Mouse (Mus musculus) myocyte (in vitro differentiated cells): ENCODE data around the gene Phox2a. TPM values are rescaled to one million over a fixed set of nuclear protein-coding genes. Genes with fewer than 3 reads are reported as not detected.

Experiments used
- H3K27me3 ChIP-seq: one replicate; pipeline ENCODE4 v1.6.1; 2011; ENCODE audit not compliant: control insufficient read depth, insufficient read depth, insufficient read length
- H3K36me3 ChIP-seq: one replicate; pipeline ENCODE4 v1.6.1; 2011; ENCODE audit not compliant: control insufficient read depth, insufficient read depth
- H3K4me2 ChIP-seq: one replicate; pipeline ENCODE4 v1.6.1; 2011; ENCODE audit warnings: low read depth, control low read depth
- H3K4me3 ChIP-seq: one replicate; pipeline ENCODE4 v1.5.1; 2011; ENCODE audit warnings: mild to moderate bottlenecking, control low read depth, moderate library complexity
- H3K79me2 ChIP-seq: one replicate; pipeline ENCODE4 v1.6.1; 2011; ENCODE audit not compliant: control insufficient read depth, insufficient read depth
- H3ac ChIP-seq: one replicate; pipeline ENCODE4 v1.6.1; 2011; ENCODE audit not compliant: control insufficient read depth, insufficient read length
- E2F4 ChIP-seq: IDR thresholded peaks from one replicate; pipeline ENCODE4 v1.6.1; 2011; ENCODE audit warnings: mild to moderate bottlenecking, control low read depth, moderate library complexity; ENCODE audit not compliant: insufficient read depth
- MAX ChIP-seq: IDR thresholded peaks from one replicate; pipeline ENCODE4 v1.6.1; 2011; ENCODE audit warnings: low read depth, mild to moderate bottlenecking, control low read depth
- MYOD1 ChIP-seq, 3 experiments: IDR thresholded peaks; one replicate each; pipeline ENCODE4 v1.6.1; 2011; ENCODE audit warnings: control low read depth in 2 of 3, low read depth in 2 of 3, mild to moderate bottlenecking in 2 of 3, moderate library complexity in 1 of 3; ENCODE audit not compliant: insufficient read length in 2 of 3, control insufficient read depth in 1 of 3
- MYOG ChIP-seq, 3 experiments: IDR thresholded peaks; one replicate each; pipeline ENCODE4 v1.6.1; 2011; ENCODE audit warnings: control low read depth in 2 of 3, low read depth in 2 of 3, mild to moderate bottlenecking in 2 of 3; ENCODE audit not compliant: insufficient read length in 2 of 3, control insufficient read depth in 1 of 3, insufficient read depth in 1 of 3
- POLR2A ChIP-seq: IDR thresholded peaks from one replicate; pipeline ENCODE4 v1.6.1; 2011; ENCODE audit warnings: low read depth, mild to moderate bottlenecking, control low read depth, moderate library complexity; ENCODE audit not compliant: insufficient read length
- POLR2AphosphoS2 ChIP-seq: IDR thresholded peaks from one replicate; pipeline ENCODE4 v1.6.1; 2011; ENCODE audit warnings: low read depth, control low read depth; ENCODE audit not compliant: insufficient read length
- REST ChIP-seq: IDR thresholded peaks from one replicate; pipeline ENCODE4 v1.6.1; 2011; ENCODE audit warnings: mild to moderate bottlenecking, control low read depth, moderate library complexity; ENCODE audit not compliant: insufficient read depth, insufficient read length
- SRF ChIP-seq: IDR thresholded peaks from one replicate; pipeline ENCODE4 v1.6.1; 2011; ENCODE audit warnings: low read depth; ENCODE audit not compliant: control insufficient read depth, insufficient read length
- TCF12 ChIP-seq: IDR thresholded peaks from one replicate; pipeline ENCODE4 v1.6.1; 2011; ENCODE audit warnings: mild to moderate bottlenecking, control low read depth; ENCODE audit not compliant: poor library complexity, insufficient read depth, severe bottlenecking
- TCF3 ChIP-seq: IDR thresholded peaks from one replicate; pipeline ENCODE4 v1.6.1; 2011; ENCODE audit warnings: low read depth, control low read depth; ENCODE audit not compliant: insufficient read length
- USF1 ChIP-seq: IDR thresholded peaks from one replicate; pipeline ENCODE4 v1.6.1; 2011; ENCODE audit warnings: low read depth, mild to moderate bottlenecking, control low read depth, moderate library complexity
- polyA plus RNA-seq: library from polyadenylated mRNA; unstranded; fragments of >200 nt; fragmentation: generic; extraction: Trizol; gene quantifications from one replicate; pipeline ENCODE4 v1.2.1, GENCODE M21; 2012; ENCODE audit warnings: missing spikeins

Phox2a gene
- 0.02 TPM for polyA plus RNA-seq

GRCm38 (mm10) chr7:101817861-101818401 lies at the start of gene Phox2a:
Phox2a (plus strand) TSS chr7:101818313.
- H3K4me3 ChIP-seq, result no peak within 1 kb of the TSS
- TF ChIP-seq USF1 (no peak), SRF (no peak)
- no peaks in the 10 kb centered on the region for H3K27me3 ChIP-seq

GRCm38 (mm10) chr7:101770051-101770450 lies 48.1 kb upstream of the Phox2a start:
- H3K79me2 ChIP-seq, result no peaks in the 10 kb centered on the region
- no peaks in the 10 kb centered on the region for H3K27me3 ChIP-seq
- no peak overlapping the region for H3ac ChIP-seq
- no peak for TF ChIP-seq POLR2A
- no peak for TF ChIP-seq USF1
- TF ChIP-seq MYOG (IDR thresholded peaks at IDR 0.05; ENCODE audit: control insufficient read depth in 1 of 3, insufficient read depth in 1 of 3, insufficient read length in 2 of 3, low read depth in 2 of 3), result no peak
- TF ChIP-seq TCF3, result no peak
- no peak for TF ChIP-seq E2F4
- TF ChIP-seq TCF12, result no peak
- TF ChIP-seq MAX, result no peak
- no peak overlapping the region for H3K4me3 ChIP-seq
- H3K36me3 ChIP-seq, result peaks cover 9% of the 10 kb centered on the region
- H3K4me2 ChIP-seq, result no peak overlapping the region

More at GRCm38 (mm10) chr7:101817861-101818401, at the start of gene Phox2a:
- H3K36me3 ChIP-seq, result no peaks in the 10 kb centered on the region
- H3K4me2 ChIP-seq, result no peak within 1 kb of the TSS
- no peak within 1 kb of the TSS for H3ac ChIP-seq
- no peaks in the 10 kb centered on the region for H3K79me2 ChIP-seq

DNA sequence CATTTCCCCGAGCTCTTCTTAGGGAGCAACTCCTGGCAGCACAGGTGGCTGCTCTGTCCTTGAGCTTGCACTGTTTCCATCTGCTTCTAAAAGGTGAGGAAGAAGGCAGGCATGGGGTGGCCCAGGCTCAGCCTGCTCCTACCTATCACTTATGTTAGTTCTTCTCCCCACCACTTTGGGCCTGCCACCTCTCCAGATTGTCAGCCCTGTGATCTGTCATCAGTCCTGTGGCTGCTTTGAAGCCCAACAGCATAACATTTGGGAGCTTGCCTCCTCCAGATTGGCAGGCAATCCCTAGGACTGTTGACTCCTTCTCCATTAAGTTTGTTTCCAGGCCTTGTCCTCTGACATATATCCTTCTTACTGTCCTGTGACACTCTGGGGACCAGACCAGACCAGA lies 46.5 kb upstream of the Phox2a start:
- TF ChIP-seq USF1 (no peak), MYOD1 (IDR thresholded peaks at IDR 0.05; ENCODE audit: control insufficient read depth in 1 of 3, insufficient read length in 2 of 3, low read depth in 2 of 3) (no peak), TCF12 (no peak)
- H3K79me2 ChIP-seq, result no peaks in the 10 kb centered on the region
- no peak overlapping the region for H3K4me2 ChIP-seq
- H3K27me3 ChIP-seq, result no peaks in the 10 kb centered on the region
- no peak overlapping the region for H3ac ChIP-seq
- H3K36me3 ChIP-seq, result peaks cover 3% of the 10 kb centered on the region
- H3K4me3 ChIP-seq, result no peak overlapping the region

DNA sequence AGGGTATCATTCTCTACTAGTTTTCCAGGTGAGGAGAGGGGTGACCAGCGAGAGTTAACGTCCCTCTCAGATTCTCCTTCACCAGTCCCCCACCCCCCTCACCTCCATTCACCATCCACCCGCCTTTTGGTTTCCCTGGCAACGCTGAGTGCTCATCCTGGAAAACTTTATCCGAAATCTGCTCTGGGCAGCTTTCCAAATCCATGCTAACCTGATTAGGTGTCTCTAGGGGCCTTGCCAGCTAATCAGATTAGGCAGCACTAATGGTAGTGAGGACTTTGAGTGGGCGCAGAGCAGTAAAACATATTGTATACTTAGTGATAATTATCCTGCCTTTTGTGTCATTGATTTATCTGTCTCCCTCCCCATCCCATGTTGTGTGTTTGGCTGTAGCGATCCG lies 45.4 kb upstream of the Phox2a start:
- no peaks in the 10 kb centered on the region for H3K27me3 ChIP-seq
- H3K79me2 ChIP-seq, result no peaks in the 10 kb centered on the region
- H3K36me3 ChIP-seq, result peaks cover 3% of the 10 kb centered on the region
- H3K4me2 ChIP-seq, result no peak overlapping the region
- TF ChIP-seq TCF12 (no peak), MYOG (IDR thresholded peaks at IDR 0.05; ENCODE audit: control insufficient read depth in 1 of 3, insufficient read depth in 1 of 3, insufficient read length in 2 of 3, low read depth in 2 of 3) (no peak), USF1 (no peak), POLR2A (no peak), E2F4 (no peak)
- H3K4me3 ChIP-seq, result no peak overlapping the region
- no peak overlapping the region for H3ac ChIP-seq

GRCm38 (mm10) chr7:101777053-101777452 lies 41.1 kb upstream of the Phox2a start:
- H3K27me3 ChIP-seq, result no peaks in the 10 kb centered on the region

DNA sequence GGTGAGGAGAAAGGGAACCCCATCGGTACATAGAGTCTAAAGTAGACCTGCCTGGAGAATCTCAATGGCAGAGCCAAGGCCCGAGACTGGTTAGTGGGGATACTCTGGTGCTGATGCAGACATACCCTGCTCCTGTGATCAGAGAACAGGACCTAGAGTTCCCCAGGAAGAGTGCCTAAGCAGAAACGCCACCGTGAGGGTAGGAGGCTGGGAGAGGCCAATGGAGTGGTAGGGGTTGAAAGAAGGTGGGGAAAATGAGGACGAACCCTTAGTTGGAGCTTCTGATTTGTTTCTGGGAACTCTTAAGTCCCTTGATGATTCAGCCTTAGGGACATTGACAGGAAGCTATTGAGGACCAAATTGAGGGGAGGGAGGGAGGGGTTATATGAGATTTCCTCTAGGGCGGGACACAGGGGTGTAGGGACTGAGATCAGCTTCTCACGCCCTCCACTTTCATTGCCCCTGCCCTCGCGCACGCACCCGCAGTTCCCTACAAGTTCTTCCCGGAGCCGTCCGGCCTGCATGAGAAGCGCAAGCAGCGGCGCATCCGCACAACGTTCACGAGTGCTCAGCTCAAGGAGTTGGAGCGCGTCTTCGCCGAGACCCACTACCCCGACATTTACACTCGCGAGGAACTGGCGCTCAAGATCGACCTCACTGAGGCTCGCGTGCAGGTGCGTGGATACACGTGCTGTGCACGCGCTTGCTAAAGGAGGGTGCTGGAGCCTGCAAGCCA lies 2.4 kb downstream of the Phox2a start:
- peaks cover 4% of the 10 kb centered on the region for H3K36me3 ChIP-seq
- H3K27me3 ChIP-seq, result no peaks in the 10 kb centered on the region
- no peak overlapping the region for H3K4me3 ChIP-seq
- H3K4me2 ChIP-seq, result no peak overlapping the region
- H3K79me2 ChIP-seq, result no peaks in the 10 kb centered on the region
- TF ChIP-seq POLR2AphosphoS2 (peak; percentile 40), SRF (no peak)
- no peak overlapping the region for H3ac ChIP-seq

More at GRCm38 (mm10) chr7:101777053-101777452, 41.1 kb upstream of the Phox2a start:
- no peaks in the 10 kb centered on the region for H3K79me2 ChIP-seq
- no peak overlapping the region for H3K4me2 ChIP-seq
- no peak overlapping the region for H3ac ChIP-seq
- peaks cover 17% of the 10 kb centered on the region for H3K36me3 ChIP-seq
- TF ChIP-seq TCF3 (no peak), REST (no peak), SRF (no peak), MYOD1 (IDR thresholded peaks at IDR 0.05; ENCODE audit: control insufficient read depth in 1 of 3, insufficient read length in 2 of 3, low read depth in 2 of 3) (no peak), MAX (no peak), POLR2A (no peak), USF1 (no peak), E2F4 (no peak)
- H3K4me3 ChIP-seq, result no peak overlapping the region
